In genomic region chr11:110060127-110060526, GRCm38 (mm10) we compare ENCODE assay signal across 25 mouse cellular contexts. TPM values are rescaled to one million over a fixed set of nuclear protein-coding genes. Genes with fewer than 3 reads are reported as not detected.
DNase-seq lines count a peak whose midpoint lies in the region; ATAC-seq and TF ChIP-seq lines count a peak whose summit lies in the region.
"Had no signal": no experiment of that assay in that cellular context is flagged by ENCODE, and none has a peak within 500 bp of the region (broad histone marks: within the 10 kb centered on the region; RNA-seq: fewer than 3 reads in every experiment).

No protein-coding gene starts in this region.

- no peaks in the 10 kb centered on the region for H3K36me3 ChIP-seq in lung, embryonic 14.5 days (ENCODE audit: insufficient read depth)
- H3K36me3 ChIP-seq in liver, embryonic 14.5 days (replicated peaks; ENCODE audit: control insufficient read depth, insufficient read depth, low read depth) = no peaks in the 10 kb centered on the region
- H3K36me3 ChIP-seq: heart, embryonic 13.5 days; limb, embryonic 12.5 days had no signal

- no peak overlapping the region for H3K4me3 ChIP-seq in lung, embryonic 14.5 days (ENCODE audit: low read depth, low read length)
- no peak overlapping the region for H3K4me3 ChIP-seq in liver, embryonic 14.5 days (ENCODE audit: insufficient read depth in 1 of 2, low read depth in 2 of 2, low read length in 2 of 2)
- H3K4me3 ChIP-seq: erythroblast, embryonic 14.5 days; heart, embryonic 13.5 days; limb, embryonic 12.5 days had no signal

- no peak overlapping the region for H3K9ac ChIP-seq in lung, embryonic 14.5 days
- no peak overlapping the region for H3K9ac ChIP-seq in liver, embryonic 14.5 days (replicated peaks)
- H3K9ac ChIP-seq: heart, embryonic 13.5 days; hindbrain, embryonic 14.5 days; limb, embryonic 12.5 days had no signal

- TF ChIP-seq CTCF in lung, embryonic 14.5 days (IDR thresholded peaks at IDR 0.05; ENCODE audit: low read depth) = no peak
- no peak for TF ChIP-seq CTCF in liver, embryonic 14.5 days (IDR thresholded peaks at IDR 0.05; ENCODE audit: low read depth)

- intact Hi-C loops in gastrocnemius, postnatal 14 days (cut with DNase I; ENCODE audit: low total_unique reads) = no loop called here

- 57% methylated on average over 2 of the region's 2 CpGs for WGBS in lung, embryonic 14.5 days
- WGBS in liver, embryonic 14.5 days (ENCODE audit: insufficient replicate concordance) = 31% methylated on average over 2 of the region's 2 CpGs

- no peak for TF ChIP-seq EP300 in liver, embryonic 14.5 days (IDR thresholded peaks at IDR 0.05; ENCODE audit: low read depth)

- no peak overlapping the region for H3K4me2 ChIP-seq in lung, embryonic 14.5 days
- no peak overlapping the region for H3K4me2 ChIP-seq in liver, embryonic 14.5 days (ENCODE audit: low read depth)
- H3K4me2 ChIP-seq: heart, embryonic 13.5 days; hindbrain, embryonic 14.5 days; limb, embryonic 12.5 days had no signal

- DNase-seq in kidney, adult 9 months = peak; percentile 33
- no peak for DNase-seq in kidney, postnatal 14 days
- peak; percentile 1 for DNase-seq in lung, embryonic 14.5 days
- no peak for DNase-seq in lung, postnatal 25 days (ENCODE audit: low spot score)
- peak in 2 of 3 experiments; percentile 3 to 12 for DNase-seq in liver, embryonic 14.5 days (ENCODE audit: low read depth in 3 of 3, low spot score in 3 of 3)
- no peak for DNase-seq in cerebellum, postnatal 25 days
- DNase-seq in gastrocnemius, postnatal 14 days = no peak
- DNase-seq: adrenal gland, adult 2 months; adrenal gland, postnatal 36 days; cerebellum, adult 18-20 months; cerebellum, postnatal 10 days; heart, postnatal 10 days; layer of hippocampus, adult 9-11 months; lung, adult 18-20 months; lung, postnatal 10 days; midbrain, embryonic 14.5 days had no signal

- H3K27me3 ChIP-seq in lung, embryonic 14.5 days (ENCODE audit: insufficient read depth, low read length) = no peaks in the 10 kb centered on the region
- no peaks in the 10 kb centered on the region for H3K27me3 ChIP-seq in liver, embryonic 14.5 days (ENCODE audit: control insufficient read depth, insufficient read depth, low read length)
- H3K27me3 ChIP-seq: heart, embryonic 13.5 days; limb, embryonic 12.5 days had no signal

- H3K9me3 ChIP-seq in lung, embryonic 14.5 days (ENCODE audit: low read depth, low read length) = no peaks in the 10 kb centered on the region
- no peaks in the 10 kb centered on the region for H3K9me3 ChIP-seq in liver, embryonic 14.5 days (ENCODE audit: control insufficient read depth, low read length)
- H3K9me3 ChIP-seq: heart, embryonic 13.5 days; limb, embryonic 12.5 days had no signal

- ATAC-seq in lung, embryonic 14.5 days (ENCODE audit: insufficient read depth) = no peak
- ATAC-seq in liver, embryonic 14.5 days (ENCODE audit: insufficient read depth) = no peak
- ATAC-seq: CD4-positive, CD25-positive, alpha-beta regulatory T cell, adult 4 months; forebrain, embryonic 16.5 days had no signal

- H3K27ac ChIP-seq in lung, embryonic 14.5 days (ENCODE audit: low read depth) = no peak overlapping the region
- no peak overlapping the region for H3K27ac ChIP-seq in liver, embryonic 14.5 days
- H3K27ac ChIP-seq: heart, embryonic 13.5 days; hindbrain, embryonic 14.5 days; limb, embryonic 12.5 days had no signal

- no peaks in the 10 kb centered on the region for H3K4me1 ChIP-seq in lung, embryonic 14.5 days (ENCODE audit: insufficient read depth)
- H3K4me1 ChIP-seq in liver, embryonic 14.5 days (replicated peaks; ENCODE audit: control insufficient read depth in 2 of 2, insufficient read depth in 2 of 2, low read length in 1 of 2) = no peaks in the 10 kb centered on the region; a peak in 2 of 4 replicates
- H3K4me1 ChIP-seq: heart, embryonic 13.5 days; limb, embryonic 12.5 days had no signal

RNA-seq across cellular contexts. Expression of gene Abca8a, which starts 35.7 kb away (rescaled TPM):
- polyA plus RNA-seq in lung, embryonic 14.5 days (2014; fragmentation: Nextera tagmentation; extraction: Ambion mirVana) = 3.6 and 4.8 TPM in 2 replicates
- 1.3 and 3.2 TPM in 2 replicates for polyA plus RNA-seq in liver, embryonic 14.5 days (2012; rRNA removed)
- 0.94 and 2.3 TPM in 2 replicates for polyA plus RNA-seq in liver, embryonic 14.5 days (2014; fragmentation: Nextera tagmentation; extraction: Ambion mirVana)
- total RNA-seq in gastrocnemius, postnatal 14 days (2021) = 10 to 100 TPM; 38.4 to 50.6 TPM
- total RNA-seq: hematopoietic stem cell, adult 5-6 weeks; monocyte, adult 5-6 weeks had no signal
- polyA plus RNA-seq: CD4-positive, CD25-positive, alpha-beta regulatory T cell, adult 4 months; erythroblast, embryonic 14.5 days; forebrain, embryonic 11.5 days had no signal

Comparison
In these comparisons a context has a peak if more than half of its experiments do, and no peak if none do; other contexts are left out.
1. DNase-seq: peak in kidney, adult 9 months (single experiment), lung, embryonic 14.5 days (single experiment) and liver, embryonic 14.5 days (2 of 3); none in kidney, postnatal 14 days (single experiment), lung, postnatal 25 days (single experiment), cerebellum, postnatal 25 days (0 of 2) and gastrocnemius, postnatal 14 days (single experiment).